Mouse (Mus musculus) bone marrow macrophage, adult 2 months (primary cell): Measurements from ENCODE around the gene Pgam5. TPM values are rescaled to one million over a fixed set of nuclear protein-coding genes. Genes with fewer than 3 reads are reported as not detected.

Source experiments
- H3K27ac ChIP-seq: 2 replicates; pipeline ENCODE4 v1.5.1; 2012; ENCODE audit warnings: low read depth, low read length; ENCODE audit not compliant: insufficient read depth
- H3K4me1 ChIP-seq: 2 replicates; pipeline ENCODE4 v1.6.1; 2012; ENCODE audit warnings: low read length; ENCODE audit not compliant: control insufficient read depth, insufficient read depth
- H3K4me3 ChIP-seq: 2 replicates; pipeline ENCODE4 v1.5.1; 2012; ENCODE audit warnings: mild to moderate bottlenecking, low read length, moderate library complexity; ENCODE audit not compliant: insufficient read depth
- CTCF ChIP-seq: IDR thresholded peaks from 2 replicates; pipeline ENCODE4 v1.5.1; 2012; ENCODE audit warnings: low read depth, mild to moderate bottlenecking, low read length, moderate library complexity
- POLR2A ChIP-seq: IDR thresholded peaks from 2 replicates; pipeline ENCODE4 v1.6.1; 2012; ENCODE audit warnings: mild to moderate bottlenecking, low read depth, low read length, borderline replicate concordance
- polyA plus RNA-seq: library from polyadenylated mRNA; stranded (reverse); fragments of >200 nt; gene quantifications from 2 replicates; pipeline ENCODE4 v1.2.4, GENCODE M21; 2012; ENCODE audit not compliant: missing spikeins, insufficient read depth, insufficient read length

Gene Pgam5
- polyA plus RNA-seq, 1 experiment = 16.4 TPM

DNA sequence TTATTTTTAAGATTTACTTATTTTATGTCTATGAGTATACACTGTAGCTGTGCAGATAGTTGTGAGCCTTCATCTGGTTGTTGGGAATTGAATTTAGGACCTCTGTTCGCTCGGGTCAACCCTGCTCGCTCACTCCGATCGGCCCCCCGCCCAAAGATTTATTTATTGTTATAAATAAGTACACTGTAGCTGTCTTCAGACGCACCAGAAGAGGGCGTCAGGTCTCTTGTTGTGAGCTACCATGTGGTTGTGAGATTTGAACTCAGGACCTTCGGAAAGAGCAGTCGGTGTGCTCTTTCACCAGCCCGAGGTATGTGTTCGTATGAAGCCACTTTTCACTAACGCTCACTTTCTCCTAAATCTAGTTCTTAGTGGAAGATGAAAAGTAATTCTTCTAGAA, 38.1 kb downstream of the Pgam5 start:
- 0 out of 2 replicates have a peak, but pooled peaks have one; percentile 28 for TF ChIP-seq CTCF
- no peak for TF ChIP-seq POLR2A
- Histone ChIP-seq H3K4me3 (peak overlapping the region; percentile 71), H3K27ac (peak overlapping the region; percentile 84; the same call in 1 of the 2 replicates), H3K4me1 (peaks cover 4% of the 10 kb centered on the region)

GRCm38 (mm10) chr5:110230780-110231461, 38.8 kb downstream of the Pgam5 start, which contains the start of gene Ankle2:
Gene Ankle2, plus strand, starts transcription at chr5:110231004.
- Histone ChIP-seq H3K4me1 (peaks cover 4% of the 10 kb centered on the region), H3K4me3 (peak within 1 kb of the TSS; percentile 71), H3K27ac (peak within 1 kb of the TSS; percentile 84)
- no peak for TF ChIP-seq CTCF
- TF ChIP-seq POLR2A = no peak; the same call in 1 of the 2 replicates

GRCm38 (mm10) chr5:110230401-110230779, 39.3 kb downstream of the Pgam5 start:
- Histone ChIP-seq H3K4me1 (peaks cover 4% of the 10 kb centered on the region), H3K27ac (peak overlapping the region; percentile 56), H3K4me3 (peak overlapping the region; percentile 71)
- TF ChIP-seq POLR2A = no peak
- no peak for TF ChIP-seq CTCF

GRCm38 (mm10) chr5:110227336-110227883, 42.3 kb downstream of the Pgam5 start:
- no peak overlapping the region for H3K4me3 ChIP-seq
- H3K4me1 ChIP-seq = no peaks in the 10 kb centered on the region
- no peak overlapping the region for H3K27ac ChIP-seq
- TF ChIP-seq POLR2A = no peak

DNA sequence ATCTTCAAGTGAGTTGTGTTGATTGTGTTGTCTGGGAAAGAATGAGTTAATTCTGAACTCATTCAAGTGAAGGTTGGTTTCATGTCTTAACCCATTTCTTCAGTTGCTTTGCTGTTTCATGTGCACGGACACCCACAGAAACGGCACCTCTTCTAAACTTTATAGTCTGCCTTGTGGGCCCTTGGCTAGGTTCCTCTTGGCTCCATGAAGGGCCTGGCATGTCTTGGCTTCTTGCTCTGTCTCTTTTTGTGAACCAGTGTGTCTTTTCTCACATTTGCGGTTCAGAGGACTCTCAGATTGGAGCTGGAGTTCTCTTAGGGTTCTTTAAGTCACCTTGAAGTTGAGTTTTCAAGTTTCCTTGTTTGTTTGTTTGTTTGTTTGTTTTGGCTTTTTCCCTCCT, 44.7 kb downstream of the Pgam5 start:
- Histone ChIP-seq H3K4me1 (no peaks in the 10 kb centered on the region), H3K27ac (no peak overlapping the region), H3K4me3 (no peak overlapping the region)
- TF ChIP-seq CTCF (no peak), POLR2A (no peak)

- TF ChIP-seq CTCF (no peak), POLR2A (no peak)
- Histone ChIP-seq H3K4me1 (no peaks in the 10 kb centered on the region), H3K4me3 (no peak overlapping the region), H3K27ac (no peak overlapping the region)
Observed at GRCm38 (mm10) chr5:110222757-110223156, 47.0 kb downstream of the Pgam5 start.

DNA sequence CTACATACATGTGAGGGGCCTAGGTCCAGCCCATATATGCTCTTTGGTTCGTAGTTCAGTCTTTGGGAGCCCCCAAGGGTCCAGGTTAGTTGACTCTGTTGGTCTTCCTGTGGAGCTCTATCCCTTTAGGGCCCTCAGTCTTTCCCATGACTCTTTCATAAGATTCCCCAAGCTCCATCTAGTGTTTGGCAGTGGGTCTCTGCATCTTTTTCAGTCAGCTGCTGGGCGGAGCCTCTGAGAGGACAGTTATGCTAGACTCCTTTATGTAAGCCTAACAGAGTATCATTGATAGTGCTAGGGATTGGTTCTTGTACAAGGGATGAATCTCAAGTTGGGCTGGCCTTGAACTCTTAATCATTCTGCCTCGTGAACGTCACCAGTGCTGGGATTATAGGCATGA, 49.4 kb downstream of the Pgam5 start:
- TF ChIP-seq POLR2A (no peak), CTCF (no peak)
- no peaks in the 10 kb centered on the region for H3K4me1 ChIP-seq
- no peak overlapping the region for H3K4me3 ChIP-seq
- no peak overlapping the region for H3K27ac ChIP-seq

DNA sequence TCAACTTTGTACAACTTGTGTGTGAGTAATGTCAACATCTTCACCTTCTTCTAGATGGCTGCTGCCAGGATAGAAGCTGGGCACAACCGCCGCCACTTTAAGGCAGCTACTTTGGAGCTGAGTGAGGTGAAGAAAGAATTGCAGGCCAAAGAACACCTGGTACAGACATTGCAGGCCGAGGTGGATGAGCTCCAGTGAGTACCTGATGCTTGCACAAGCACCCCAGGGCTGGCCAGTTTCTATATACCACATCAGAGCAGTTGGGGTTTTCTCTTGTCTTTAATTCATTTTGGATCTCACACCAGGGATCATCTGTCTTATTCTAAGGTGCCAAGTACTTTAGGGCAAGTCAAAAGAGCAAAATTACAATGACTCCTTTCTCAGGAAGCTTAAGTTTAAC, 52.9 kb downstream of the Pgam5 start:
- Histone ChIP-seq H3K4me3 (no peak overlapping the region), H3K4me1 (peaks cover 5% of the 10 kb centered on the region), H3K27ac (no peak overlapping the region)
- TF ChIP-seq CTCF (no peak), POLR2A (no peak)

DNA sequence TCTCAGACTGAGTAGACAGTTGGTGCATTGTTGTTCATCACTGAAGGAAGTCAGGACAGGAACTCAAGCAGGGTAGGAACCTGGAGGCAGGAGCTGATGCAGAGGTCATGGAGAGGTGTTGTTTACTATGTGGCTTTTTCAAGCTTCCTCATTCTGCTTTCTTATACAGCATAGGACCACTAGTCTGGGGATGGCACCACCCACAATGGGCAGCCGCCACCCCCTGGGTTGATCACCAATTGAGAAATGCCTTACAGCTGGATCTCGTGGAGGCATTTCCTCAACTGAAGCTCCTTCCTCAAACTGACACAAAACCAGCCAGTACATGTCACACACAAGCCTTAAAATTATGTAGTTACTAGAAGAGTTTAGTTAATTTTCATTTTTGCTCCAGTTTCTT, 58.4 kb downstream of the Pgam5 start:
- TF ChIP-seq POLR2A (no peak), CTCF (no peak)
- Histone ChIP-seq H3K4me1 (peaks cover 14% of the 10 kb centered on the region), H3K27ac (peak overlapping the region; percentile 66), H3K4me3 (no peak overlapping the region)

Other genes starting within 250 kb of the Pgam5 start
- 5.3 and 8.8 TPM in 2 replicates for gene Gm17655, start 197.4 kb downstream of the Pgam5 start, polyA plus RNA-seq
- gene Gm35315, start 175.5 kb downstream of the Pgam5 start, polyA plus RNA-seq = 0.61 and 0.79 TPM in 2 replicates
- gene Plcxd1, start 169.9 kb downstream of the Pgam5 start, polyA plus RNA-seq = not detected in 2 replicates
- gene Gtpbp6, start 161.7 kb downstream of the Pgam5 start, polyA plus RNA-seq = 26.0 and 29.1 TPM in 2 replicates
- 3.1 and 4.5 TPM in 2 replicates for gene Zfp605, start 159.8 kb downstream of the Pgam5 start, polyA plus RNA-seq
- gene Chfr, start 134.1 kb downstream of the Pgam5 start, polyA plus RNA-seq = 42.3 and 42.5 TPM in 2 replicates
- 23.6 and 24.7 TPM in 2 replicates for gene Golga3, start 93.2 kb downstream of the Pgam5 start, polyA plus RNA-seq
- gene Ankle2, start 38.9 kb downstream of the Pgam5 start, polyA plus RNA-seq = 29.5 and 36.6 TPM in 2 replicates
- gene Pxmp2, start 16.3 kb upstream of the Pgam5 start, polyA plus RNA-seq = 3.3 and 3.4 TPM in 2 replicates
- gene Pole, start 16.4 kb upstream of the Pgam5 start, polyA plus RNA-seq = 9.2 and 12.1 TPM in 2 replicates
- not detected in 2 replicates for gene P2rx2, start 73.3 kb upstream of the Pgam5 start, polyA plus RNA-seq
- not detected in 2 replicates for gene Lrcol1, start 74.8 kb upstream of the Pgam5 start, polyA plus RNA-seq
- 29.4 and 35.7 TPM in 2 replicates for gene Fbrsl1, start 178.6 kb upstream of the Pgam5 start, polyA plus RNA-seq